Mouse (Mus musculus) spleen, embryonic (tissue): Measurements from ENCODE around the gene Mus81.

Experiments used
- CTCF ChIA-PET: fragments of 350-600 bp; sonication (Branson Sonifier 250); formaldehyde crosslinking; loops from one replicate; lab custom pipeline; 2022; lab: Charles Lee

Mus81 gene

DNA sequence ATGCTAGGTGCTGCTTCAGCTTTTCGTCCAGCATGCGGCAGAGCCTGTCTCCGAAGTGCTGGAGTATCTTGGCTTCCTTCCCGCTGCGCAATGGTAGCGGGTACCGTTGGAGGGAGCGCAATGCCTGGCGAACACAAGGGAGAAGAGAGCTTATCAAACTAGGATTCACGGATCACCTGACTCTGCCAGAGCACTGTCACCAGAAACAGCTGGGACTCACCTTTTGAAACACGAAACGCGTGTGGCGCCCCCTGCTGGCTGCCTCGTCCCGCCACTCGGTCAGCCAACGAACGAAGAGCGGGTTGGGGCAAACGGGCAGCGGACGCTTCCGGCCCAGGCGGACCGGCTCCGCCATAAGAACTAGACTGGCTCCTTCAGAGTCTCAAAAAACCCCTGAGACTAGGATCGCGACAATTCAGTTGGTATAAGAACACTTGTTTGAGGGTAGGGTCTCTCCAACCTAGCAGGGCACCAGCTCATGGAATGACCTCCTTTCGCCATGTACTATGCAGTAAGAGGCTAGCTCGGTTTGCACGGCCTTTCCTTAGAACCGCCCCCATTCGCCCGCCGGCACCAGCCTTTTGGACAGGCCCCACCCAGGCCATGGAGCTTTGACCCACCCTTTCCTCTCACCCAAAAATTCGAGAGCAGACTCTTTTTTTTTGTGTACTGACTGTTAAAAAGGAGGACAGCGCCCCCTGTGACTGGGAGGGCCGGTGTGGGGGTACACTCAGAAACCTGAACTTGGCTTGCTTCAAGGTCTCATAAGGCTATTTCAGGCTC, at the start of gene Mus81:
Gene Mus81 (minus strand): TSS at position 635 of the 783 bp plus-strand sequence.
- CTCF ChIA-PET, result interaction anchor here (0.7 to 1.7 kb wide), 6 partner anchors 14 to 55 kb away, joined by 3 to 9 read pairs (median 4); partner anchors contain the start of genes Efemp2 and Snx32

DNA sequence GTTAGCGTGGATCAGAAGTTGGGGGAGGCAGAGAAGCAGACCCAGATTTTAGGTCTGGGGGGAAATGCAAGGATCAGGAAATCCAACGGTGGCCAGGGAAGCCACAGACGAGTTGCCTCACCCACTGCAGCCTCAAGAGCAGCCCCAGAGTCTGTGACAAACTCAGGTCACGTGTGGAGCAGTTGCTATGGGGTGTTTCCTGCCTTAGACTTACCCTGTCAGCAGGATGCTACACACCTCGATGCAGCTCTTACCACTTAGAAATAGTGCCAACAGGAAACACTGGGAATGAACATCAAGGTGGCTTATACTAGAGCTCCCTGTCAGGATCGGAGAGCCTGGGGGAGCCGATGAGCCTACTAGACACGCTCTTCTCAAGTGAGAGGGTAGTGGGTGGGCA, 44.3 kb upstream of the Mus81 start:
- CTCF ChIA-PET, result interaction anchor here (0.7 kb wide), 1 partner anchor 296 kb away, joined by 3 read pairs; no protein-coding TSS in a partner anchor

DNA sequence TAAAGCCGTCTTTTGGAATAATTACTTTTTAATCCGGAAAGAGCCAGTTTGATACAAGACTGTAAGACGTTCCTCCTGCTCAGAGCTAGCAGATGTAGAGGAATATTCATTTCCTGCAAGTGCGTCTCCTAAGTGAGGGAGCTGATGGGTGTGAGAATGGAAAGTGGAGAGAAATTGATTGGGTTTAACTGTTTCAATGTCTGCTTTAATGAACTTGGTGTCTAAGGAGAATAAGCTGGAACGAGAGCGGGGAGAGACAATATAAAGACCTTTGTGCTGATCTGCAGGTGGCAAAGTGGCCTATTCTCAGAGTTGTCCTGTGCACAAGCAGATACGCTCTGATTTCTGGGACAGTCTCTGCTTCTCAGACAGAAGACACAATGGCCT, 41.9 kb upstream of the Mus81 start:
- CTCF ChIA-PET, result interaction anchor here (0.6 to 2.4 kb wide), 4 partner anchors 39 to 196 kb away, joined by 3 to 16 read pairs (median 3); partner anchors contain the start of genes Ap5b1 and Ehbp1l1

DNA sequence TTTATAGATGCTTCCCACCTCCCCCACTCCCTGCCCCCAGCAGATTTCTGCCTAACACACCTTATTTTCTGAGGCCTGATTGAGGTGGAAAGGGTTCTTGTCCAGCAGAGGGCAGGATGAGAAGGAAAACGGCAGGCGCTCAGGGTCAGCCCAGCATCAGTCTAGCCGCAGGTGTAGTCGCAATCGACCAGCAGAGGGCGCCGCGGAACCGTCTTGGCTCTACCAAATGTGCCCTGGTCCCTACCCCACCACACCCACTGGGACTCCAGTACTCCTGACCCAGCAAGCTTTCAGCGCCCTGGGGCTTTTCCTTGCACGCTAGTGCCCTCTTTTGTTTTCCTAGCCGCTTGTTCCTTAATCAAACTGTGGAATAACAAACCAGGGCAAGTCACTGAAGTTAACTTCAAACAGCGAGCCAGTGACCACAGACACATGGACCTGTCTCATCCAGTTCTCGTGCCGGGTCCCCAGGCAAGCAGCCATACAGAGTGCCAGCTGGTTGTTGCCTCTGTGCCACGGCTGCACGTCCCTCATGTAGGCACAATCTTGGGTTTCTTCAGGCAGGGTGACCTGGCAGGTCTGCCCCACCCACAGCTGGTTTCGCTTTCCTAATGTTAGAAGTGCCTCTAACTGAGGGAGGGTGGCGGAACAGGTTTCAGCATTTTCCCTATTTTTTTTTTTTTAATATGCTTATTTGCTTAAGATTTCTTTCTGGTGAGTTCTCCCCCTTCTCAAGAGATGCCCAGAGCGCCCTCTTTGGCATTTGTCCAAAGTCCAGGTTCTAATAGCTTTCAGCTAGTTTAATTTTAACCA, 41.3 kb upstream of the Mus81 start:
- CTCF ChIA-PET, result interaction anchor here (0.6 to 2.4 kb wide), 4 partner anchors 39 to 196 kb away, joined by 3 to 16 read pairs (median 3); partner anchors contain the start of genes Ap5b1 and Ehbp1l1

DNA sequence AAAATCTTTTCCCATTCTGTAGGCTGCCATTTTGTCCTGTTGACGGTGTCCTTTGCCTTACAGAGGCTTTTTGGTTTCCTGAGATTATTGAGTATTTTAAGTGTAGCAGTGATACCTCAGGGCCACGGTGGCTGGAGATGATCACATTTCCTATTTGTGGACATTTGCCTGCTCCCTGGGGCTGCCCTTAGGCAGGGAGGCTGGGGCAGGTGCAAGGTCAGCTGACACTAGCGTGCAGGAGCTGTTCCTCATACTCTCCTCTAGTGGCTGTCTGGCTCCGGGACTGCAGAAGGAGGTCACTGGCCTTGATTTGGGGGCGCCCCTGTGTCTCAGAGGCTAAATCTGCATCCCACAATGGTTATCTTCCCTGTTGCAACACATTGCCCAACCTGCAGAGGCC, 37.0 kb upstream of the Mus81 start:
- CTCF ChIA-PET, result no interaction called here

DNA sequence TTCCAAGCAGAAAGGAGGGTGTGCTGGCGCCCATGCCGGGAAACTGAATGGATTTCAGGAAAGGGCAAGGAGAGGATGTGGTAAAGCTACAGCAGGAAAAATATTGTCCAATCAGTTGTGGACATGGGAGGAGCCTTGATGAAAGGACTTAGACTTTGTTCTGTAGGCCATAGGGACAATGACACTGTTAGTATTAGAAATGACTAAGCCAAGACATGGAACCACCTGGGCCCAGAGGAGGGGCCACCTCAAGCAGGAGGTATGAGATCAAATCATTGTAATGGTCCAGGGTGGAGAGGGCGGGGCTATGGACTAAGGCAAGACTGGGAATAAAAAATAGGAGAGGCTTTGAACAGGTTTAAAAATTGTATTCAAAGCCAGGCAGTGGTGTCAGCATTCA, 30.5 kb upstream of the Mus81 start:
- CTCF ChIA-PET, result interaction anchor here (0.6 kb wide), 1 partner anchor 1107 kb away, joined by 3 read pairs; no protein-coding TSS in a partner anchor

DNA sequence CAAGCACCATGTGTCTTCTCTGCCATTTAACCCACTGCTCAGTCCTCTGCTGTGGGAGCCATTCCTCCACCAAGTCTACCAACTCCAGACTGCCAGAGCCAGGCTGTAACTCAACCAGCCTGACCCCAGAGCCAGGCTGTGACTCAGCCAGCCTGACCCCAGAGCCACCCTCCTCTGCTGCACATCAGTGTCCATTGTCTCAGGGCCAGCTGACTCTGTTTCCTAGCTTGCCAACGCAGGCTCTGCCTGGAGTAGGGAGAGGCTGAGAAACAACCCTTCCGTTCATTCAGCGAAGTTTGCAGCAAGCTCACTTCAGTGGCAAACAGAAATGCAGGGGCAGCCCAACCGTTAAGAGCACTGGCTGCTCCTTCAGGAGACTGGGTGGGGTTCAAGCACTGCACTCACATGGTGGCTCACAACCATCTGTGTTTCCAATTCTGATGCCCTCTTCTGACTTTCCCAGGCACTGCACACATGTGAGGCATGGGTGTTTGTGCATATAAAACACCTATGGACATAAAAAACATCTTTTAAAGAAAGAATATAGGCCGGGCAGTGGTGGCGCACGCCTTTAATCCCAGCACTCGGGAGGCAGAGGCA, 28.8 kb upstream of the Mus81 start:
- CTCF ChIA-PET, result no interaction called here

DNA sequence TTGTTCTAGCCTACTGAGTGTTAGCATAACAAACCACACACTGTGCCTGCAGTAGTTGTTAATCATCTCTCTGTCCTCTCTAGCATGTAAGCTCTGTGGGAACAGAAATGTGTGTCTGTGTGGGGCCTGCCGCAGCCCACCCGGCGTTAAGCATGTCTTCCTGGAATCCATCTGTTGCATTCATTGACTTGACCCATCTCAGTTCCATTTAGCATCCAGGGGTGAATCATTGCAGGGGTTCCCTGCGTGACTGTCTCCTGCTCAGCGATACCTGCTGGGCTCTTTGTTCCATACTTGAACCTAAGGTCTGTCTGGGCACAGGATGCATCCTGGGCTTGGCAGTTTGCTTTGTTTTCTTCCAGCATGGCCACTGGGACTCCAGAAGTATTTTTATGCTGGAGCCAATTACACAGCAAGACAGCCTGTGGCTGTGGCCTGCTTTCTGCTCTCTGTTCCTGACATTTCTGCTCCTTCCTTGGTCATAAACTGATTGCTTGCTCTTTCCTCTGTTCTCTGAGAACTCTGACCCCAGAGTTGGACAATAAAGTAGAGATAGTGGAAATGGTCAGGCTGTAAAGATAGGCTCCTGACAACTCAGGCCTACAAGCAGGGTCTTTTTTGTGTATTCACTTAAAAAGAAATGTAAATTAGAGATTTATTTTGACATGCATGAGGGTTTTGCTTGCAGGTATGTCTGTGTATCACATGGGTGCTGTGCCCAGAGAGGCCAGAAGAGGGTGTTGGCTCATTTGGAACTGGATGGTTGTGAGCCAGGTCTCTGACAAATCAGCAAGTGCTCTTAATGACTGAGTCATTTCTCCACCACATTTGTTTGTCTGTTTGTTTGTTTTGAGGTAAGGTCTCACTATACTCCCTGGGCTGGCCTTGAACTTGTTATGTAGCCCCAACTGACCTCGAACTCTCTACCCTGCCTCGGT, 27.9 kb upstream of the Mus81 start:
- CTCF ChIA-PET, result no interaction called here

DNA sequence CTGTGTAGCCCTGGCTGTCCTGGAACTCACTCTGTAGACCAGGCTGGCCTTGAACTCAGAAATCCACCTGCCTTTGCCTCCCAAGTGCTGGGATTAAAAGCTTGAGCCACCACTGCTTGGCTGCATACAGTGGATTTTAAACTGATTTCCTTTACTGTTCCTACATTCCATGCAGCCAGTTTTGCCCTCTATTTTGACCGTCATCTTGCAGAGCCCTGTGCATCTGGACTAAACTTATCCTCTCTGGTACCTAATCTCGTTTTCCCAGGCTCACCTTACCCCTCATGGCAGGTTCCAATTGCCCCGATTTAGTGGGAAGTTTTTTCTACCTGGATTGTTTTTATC, 24.8 kb upstream of the Mus81 start:
- CTCF ChIA-PET, result no interaction called here

DNA sequence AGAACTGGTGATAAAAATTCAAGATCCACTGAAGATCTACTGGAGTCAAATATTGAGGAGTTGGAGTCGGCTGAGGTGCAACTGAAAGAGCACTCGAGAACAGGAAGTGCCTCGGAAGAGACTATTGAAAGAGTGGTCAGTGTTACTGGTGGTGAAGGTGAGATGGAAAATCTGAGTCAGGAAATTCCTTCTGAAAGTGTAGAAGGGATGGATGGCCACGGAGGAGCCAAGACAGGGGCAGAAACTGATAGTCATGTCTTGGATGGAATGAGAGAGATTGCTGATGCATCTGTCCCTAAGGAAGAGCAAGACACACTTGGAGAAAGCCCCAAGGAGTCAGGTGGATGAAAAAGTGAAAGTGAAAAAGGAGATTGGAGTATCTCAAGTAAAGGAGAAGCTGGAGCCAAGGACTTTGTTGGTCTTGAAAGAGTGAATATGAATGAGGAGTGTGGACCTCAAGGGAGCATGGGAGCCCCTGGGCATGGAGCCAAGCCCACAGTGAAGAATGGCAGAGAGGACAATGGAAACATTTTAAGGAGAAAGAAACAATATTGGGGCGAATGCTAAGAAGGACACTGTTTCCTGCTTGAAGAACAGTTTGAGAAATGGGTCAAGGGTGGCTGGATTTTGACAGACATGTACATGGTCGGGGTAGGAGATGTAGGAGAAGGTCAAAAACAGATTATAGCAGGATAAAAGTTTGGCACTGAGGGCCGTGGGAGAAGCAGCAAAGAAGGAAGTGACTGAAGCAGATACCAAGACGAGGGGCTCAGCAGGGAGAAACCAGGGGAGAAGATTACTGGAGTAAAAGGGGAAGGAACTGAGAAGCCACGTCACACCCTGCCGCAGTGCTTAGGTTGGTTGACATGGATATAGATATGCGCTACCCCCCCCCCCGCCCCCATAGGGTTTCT, 24.1 kb upstream of the Mus81 start:
- CTCF ChIA-PET, result interaction anchor here (0.7 kb wide), 1 partner anchor 657 kb away, joined by 5 read pairs; no protein-coding TSS in a partner anchor

DNA sequence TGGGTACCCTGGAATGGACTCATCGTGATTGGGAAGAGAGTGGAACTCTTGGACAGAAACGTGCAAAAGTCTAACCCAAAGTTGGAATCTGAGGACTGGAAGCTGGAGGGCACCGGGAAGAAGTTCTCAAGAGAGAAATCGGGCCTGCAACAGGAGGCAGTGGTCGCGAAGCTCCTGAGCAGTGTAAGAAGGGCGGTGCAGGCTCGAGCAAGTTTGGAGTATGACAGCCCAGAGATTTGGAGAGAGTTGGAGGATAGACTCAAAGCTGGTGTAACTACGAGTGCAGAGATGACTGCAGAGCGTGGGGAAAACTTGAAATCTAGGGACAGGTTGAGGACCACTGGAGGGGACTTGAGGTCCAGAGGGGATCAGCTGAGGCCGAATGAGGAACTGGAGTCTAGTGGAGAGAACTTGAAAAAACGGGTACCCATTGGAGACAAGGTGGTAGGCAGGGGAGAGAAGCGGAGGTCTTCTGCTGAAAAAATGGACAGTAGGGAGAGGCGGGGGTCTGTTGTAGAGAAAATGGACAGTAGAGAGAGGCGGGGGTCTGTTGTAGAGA, 23.0 kb upstream of the Mus81 start:
- CTCF ChIA-PET, result interaction anchor here (0.5 to 1.2 kb wide), 4 partner anchors 21 to 72 kb away, joined by 3 to 8 read pairs (median 3); partner anchors contain the start of genes Cfl1 and Mus81

DNA sequence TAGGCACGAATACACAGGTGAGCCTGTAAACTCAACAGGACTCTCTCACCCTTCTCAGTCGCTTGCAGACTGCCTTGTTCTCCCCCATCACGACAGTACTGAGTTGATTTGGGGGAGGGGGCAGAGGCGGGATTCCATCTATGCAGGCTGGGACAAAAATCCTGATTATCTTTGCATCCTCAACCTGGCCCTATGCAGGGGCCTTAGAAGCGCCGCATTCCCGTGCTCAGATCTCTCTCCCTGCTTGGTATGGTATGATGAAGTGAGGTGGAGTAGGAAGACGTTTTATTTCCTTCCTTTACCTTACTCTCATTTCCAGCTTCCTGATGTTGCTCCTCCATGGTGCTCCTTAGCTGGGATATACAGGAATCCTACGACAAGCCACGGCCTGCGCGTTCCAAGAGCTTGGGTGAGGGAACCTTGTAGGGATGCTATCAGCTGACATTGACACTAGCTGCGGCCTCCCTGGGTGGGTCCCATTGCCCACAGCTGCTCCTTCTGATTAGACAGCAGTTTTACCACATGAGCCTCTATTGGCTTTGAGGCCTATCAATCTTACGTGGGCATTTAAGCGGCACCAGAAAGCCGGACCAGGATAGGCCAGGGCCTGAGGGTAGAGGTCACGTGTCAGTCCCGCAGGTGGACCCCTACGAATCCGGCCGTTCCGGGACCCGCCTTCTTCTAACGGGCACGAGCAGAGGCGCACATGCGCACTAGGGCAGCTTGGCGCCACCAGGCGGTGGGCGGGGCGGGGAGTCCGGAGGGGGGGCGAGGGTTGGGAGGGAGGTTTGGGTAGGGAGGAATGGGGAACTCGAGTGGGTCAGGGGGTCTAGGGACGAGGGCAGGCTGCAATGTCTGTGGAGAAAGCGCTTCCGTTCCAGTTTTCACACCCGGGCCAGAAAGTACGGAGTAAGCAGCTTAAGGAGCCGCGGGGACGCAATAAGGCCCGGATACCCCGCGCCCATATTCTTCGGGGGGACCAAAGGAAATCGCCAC, 22.1 kb upstream of the Mus81 start, which contains the start of gene Snx32:
Gene Snx32 (minus strand): TSS at position 508 of the 996 bp plus-strand sequence.
- CTCF ChIA-PET, result interaction anchor here (0.6 to 1.2 kb wide), 5 partner anchors 15 to 606 kb away, joined by 3 to 8 read pairs (median 3); partner anchors contain the start of genes Cfl1 and Mus81

DNA sequence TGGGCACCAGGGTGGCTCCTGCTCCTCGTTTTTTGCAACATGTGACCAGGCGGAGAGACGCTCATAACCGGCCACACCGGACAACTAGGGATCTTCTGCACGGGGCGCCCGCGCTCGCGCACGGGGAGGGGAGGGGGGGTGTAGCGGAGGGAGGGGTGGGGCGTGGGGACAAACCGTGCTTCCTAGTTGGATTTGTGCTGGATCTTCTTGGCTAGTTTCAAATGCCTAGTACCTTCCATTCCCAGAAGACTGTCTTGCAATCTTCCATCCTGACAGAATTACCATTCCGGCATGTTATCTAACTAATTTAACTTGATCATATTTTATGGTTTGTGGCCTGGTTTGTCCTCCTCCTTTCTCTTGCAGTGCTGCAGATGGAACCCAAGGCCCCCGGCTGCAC, 15.5 kb upstream of the Mus81 start, which contains the start of gene 1700020D05Rik:
Gene 1700020D05Rik (minus strand): TSS at position 101 of the 400 bp plus-strand sequence.
- CTCF ChIA-PET, result interaction anchor here (0.6 kb wide), 1 partner anchor 1284 kb away, joined by 9 read pairs; no protein-coding TSS in a partner anchor

DNA sequence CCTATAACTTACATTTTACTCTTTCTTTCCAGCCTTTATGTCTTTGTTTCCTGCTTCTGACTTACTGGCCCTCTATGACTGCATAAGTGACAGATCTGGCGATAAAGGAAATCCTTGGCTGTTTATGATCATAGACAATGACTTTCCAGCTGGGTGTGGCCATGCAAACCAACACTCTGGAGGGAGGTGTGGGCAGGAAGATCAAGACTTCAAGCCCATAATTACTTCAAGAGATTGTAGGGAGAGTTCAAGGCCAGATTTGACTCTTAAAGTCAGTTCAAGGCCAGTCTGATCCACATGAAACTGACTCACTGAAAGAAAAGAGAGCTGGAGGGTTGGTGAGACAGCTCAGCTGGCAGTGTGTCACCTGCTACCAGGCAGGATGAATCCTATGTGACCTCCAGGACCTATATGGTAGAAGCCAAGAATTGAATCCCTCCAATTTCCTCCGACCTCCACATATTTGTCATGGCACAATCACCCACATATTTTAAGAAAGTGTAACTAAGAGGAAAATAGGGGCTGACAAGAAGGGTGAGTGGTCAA, 12.2 kb upstream of the Mus81 start:
- CTCF ChIA-PET, result no interaction called here

DNA sequence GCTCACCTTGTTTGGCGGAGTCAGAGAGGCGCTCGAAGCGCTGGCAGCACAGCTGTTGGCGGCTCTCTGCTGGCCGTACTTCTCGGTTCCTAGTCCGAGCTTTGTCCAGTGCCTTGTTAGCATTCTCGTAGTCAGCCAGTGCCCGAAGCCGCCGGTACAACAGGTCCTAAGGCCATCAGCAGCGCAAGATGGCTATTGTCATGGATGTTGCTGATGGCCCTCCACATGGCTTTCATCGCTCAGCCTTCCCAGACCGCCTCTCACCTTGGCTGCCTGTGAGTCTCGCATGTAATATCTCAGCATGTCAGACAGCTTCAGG, 7.8 kb upstream of the Mus81 start:
- CTCF ChIA-PET, result interaction anchor here (0.5 to 1.1 kb wide), 2 partner anchors 63 to 197 kb away, joined by 3 read pairs; no protein-coding TSS in a partner anchor

DNA sequence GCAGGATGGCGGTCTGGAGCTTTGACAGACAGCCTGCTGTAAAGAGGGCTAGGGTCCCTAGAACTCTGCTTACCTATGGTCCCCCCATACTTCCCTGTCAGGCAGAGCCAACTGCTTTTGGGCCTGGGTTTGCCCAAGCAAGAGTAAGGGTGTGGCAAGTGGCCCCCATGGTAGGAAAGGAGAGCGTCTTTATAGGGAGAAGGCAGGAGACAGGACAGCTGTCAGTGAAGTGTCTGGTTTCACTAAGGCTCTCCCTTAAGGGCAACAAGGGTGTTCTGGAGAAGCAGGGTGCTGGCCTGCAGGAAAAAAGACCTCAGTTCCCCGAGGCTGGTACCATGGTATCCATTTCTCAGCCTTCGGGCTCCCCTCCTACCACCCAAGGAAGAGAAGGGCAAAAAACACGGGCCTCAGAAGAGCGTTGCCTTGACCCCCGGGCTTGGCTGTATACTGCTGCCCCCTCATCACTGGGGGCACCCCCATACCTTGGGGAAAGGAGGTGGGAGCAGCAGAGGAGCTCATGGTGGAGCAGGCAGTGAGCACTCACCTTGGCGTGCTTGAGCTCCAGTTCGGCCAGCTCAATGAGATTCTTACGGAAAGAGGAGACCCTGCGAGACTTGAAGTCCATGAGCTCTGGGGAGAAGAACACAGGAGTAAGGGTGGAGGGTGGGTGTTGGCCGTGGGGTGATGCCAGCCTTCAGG, 7.3 kb upstream of the Mus81 start:
- CTCF ChIA-PET, result interaction anchor here (0.6 to 1.1 kb wide), 3 partner anchors 15 to 250 kb away, joined by 3 to 5 read pairs (median 3); partner anchors contain the start of gene Snx32

DNA sequence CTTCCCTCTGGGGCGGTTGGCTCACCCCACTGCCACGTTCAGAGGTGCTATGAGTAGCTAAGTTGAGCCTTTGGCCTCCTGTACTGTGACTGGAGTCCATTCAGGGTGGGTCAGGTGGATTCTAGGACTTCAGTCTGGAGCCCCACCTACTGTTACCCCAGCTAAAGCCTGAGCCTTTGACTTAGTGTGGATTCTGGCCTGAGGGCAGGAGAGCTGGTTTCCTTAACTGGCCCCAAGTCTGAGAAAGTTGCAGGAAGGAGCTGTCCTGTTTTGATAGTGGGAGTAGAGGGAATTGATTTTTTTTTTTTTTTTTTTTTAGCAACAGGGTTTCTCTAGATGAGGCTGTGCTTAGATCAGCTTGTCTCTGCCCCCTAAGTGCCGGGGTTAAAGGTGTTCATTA, 6.1 kb upstream of the Mus81 start:
- CTCF ChIA-PET, result no interaction called here
